Mouse (Mus musculus): ENCODE data around the gene BC004004.
"Not testable (repeated sequence)": the region's sequence is repeated elsewhere in the genome, so short reads cannot be mapped to it uniquely, and the experiment has no call there.

Gene BC004004

GRCm38 (mm10) chr17:29268682-29269348 is at the start of gene BC004004:
BC004004 (plus strand) TSS chr17:29268788.
- peak; percentile 97 for DNase-seq (ENCODE audit: extremely low read depth, insufficient read length, low spot score)

GRCm38 (mm10) chr17:29220631-29221030 is 48.0 kb upstream of the BC004004 start:
- DNase-seq (ENCODE audit: extremely low read depth, insufficient read length, low spot score) = no peak

GRCm38 (mm10) chr17:29231109-29231508 is 37.5 kb upstream of the BC004004 start:
- no peak for DNase-seq (ENCODE audit: extremely low read depth, insufficient read length, low spot score)

- no peak for DNase-seq (ENCODE audit: extremely low read depth, insufficient read length, low spot score)
Observed at GRCm38 (mm10) chr17:29236111-29236510, 32.5 kb upstream of the BC004004 start.

GRCm38 (mm10) chr17:29237267-29237771 is 31.3 kb upstream of the BC004004 start:
- no peak for DNase-seq (ENCODE audit: extremely low read depth, insufficient read length, low spot score)

GRCm38 (mm10) chr17:29237772-29238420 is 30.7 kb upstream of the BC004004 start, which contains the start of gene Cpne5:
Cpne5 (minus strand) TSS chr17:29238167.
- DNase-seq (ENCODE audit: extremely low read depth, insufficient read length, low spot score) = no peak

- no peak for DNase-seq (ENCODE audit: extremely low read depth, insufficient read length, low spot score)
Observed at GRCm38 (mm10) chr17:29238421-29238945, 30.1 kb upstream of the BC004004 start.

- no peak for DNase-seq (ENCODE audit: extremely low read depth, insufficient read length, low spot score)
Observed at GRCm38 (mm10) chr17:29244912-29245311, 23.7 kb upstream of the BC004004 start.

GRCm38 (mm10) chr17:29245725-29246124 is 22.9 kb upstream of the BC004004 start:
- DNase-seq (ENCODE audit: extremely low read depth, insufficient read length, low spot score) = no peak

- DNase-seq (ENCODE audit: extremely low read depth, insufficient read length, low spot score) = peak; percentile 48
Observed at GRCm38 (mm10) chr17:29246602-29247001, 22.0 kb upstream of the BC004004 start.

GRCm38 (mm10) chr17:29247881-29248280 is 20.7 kb upstream of the BC004004 start:
- DNase-seq (ENCODE audit: extremely low read depth, insufficient read length, low spot score) = no peak

GRCm38 (mm10) chr17:29249512-29249911 is 19.1 kb upstream of the BC004004 start:
- DNase-seq (ENCODE audit: extremely low read depth, insufficient read length, low spot score) = no peak

GRCm38 (mm10) chr17:29251006-29251405 is 17.6 kb upstream of the BC004004 start:
- not testable (repeated sequence) for DNase-seq (ENCODE audit: extremely low read depth, insufficient read length, low spot score)

GRCm38 (mm10) chr17:29251608-29252390 is 16.8 kb upstream of the BC004004 start:
- DNase-seq (ENCODE audit: extremely low read depth, insufficient read length, low spot score) = no peak

GRCm38 (mm10) chr17:29253236-29253635 is 15.4 kb upstream of the BC004004 start:
- DNase-seq (ENCODE audit: extremely low read depth, insufficient read length, low spot score) = no peak

- DNase-seq (ENCODE audit: extremely low read depth, insufficient read length, low spot score) = no peak
Observed at GRCm38 (mm10) chr17:29253684-29254083, 14.9 kb upstream of the BC004004 start.

- DNase-seq (ENCODE audit: extremely low read depth, insufficient read length, low spot score) = not testable (repeated sequence)
Observed at GRCm38 (mm10) chr17:29254784-29255183, 13.8 kb upstream of the BC004004 start.

GRCm38 (mm10) chr17:29256507-29256906 is 12.1 kb upstream of the BC004004 start:
- DNase-seq (ENCODE audit: extremely low read depth, insufficient read length, low spot score) = no peak

GRCm38 (mm10) chr17:29257001-29257511 is 11.5 kb upstream of the BC004004 start:
- DNase-seq (ENCODE audit: extremely low read depth, insufficient read length, low spot score) = no peak

GRCm38 (mm10) chr17:29258025-29258558 is 10.5 kb upstream of the BC004004 start:
- no peak for DNase-seq (ENCODE audit: extremely low read depth, insufficient read length, low spot score)
